Mouse (Mus musculus): Measurements from ENCODE around the gene Vav3.
"Not testable (repeated sequence)": the region's sequence is repeated elsewhere in the genome, so short reads cannot be mapped to it uniquely, and the experiment has no call there.

GRCm38 (mm10) chr3:109448249-109448648 is 107.8 kb downstream of the Vav3 start:
- TF ChIP-seq POLR2A (IDR thresholded peaks at IDR 0.05; ENCODE audit: low read depth, low read length); CTCF (IDR thresholded peaks at IDR 0.05; ENCODE audit: extremely low read depth, insufficient read depth, insufficient read length, insufficient replicate concordance): not testable (repeated sequence)
